28 mouse cellular contexts compared by ENCODE assay signal in the genomic region with DNA sequence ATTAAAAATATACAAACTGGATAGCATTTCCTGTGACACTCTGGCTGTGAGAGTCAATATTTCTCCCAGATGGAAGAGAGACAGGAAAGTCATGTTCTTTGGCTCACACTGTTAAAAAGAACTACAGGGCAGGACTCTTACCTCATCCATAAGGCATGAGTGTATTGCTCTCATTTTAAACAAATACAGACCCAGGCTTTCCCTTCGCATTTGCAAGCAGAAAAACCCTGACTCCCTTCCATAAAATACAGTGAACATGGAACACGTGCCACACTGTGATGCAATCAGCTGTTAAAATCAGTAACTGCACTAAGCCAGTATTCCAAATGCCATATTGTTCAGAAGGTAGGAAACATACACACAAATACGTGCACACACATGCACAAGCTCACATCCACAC.
A peak's percentile ranks its signal among the peaks of the same experiment; 100 is the strongest.
DNase-seq lines count a peak whose midpoint lies in the region; ATAC-seq and TF ChIP-seq lines count a peak whose summit lies in the region.
"Had no signal": no experiment of that assay in that cellular context is flagged by ENCODE, and none has a peak within 500 bp of the region (broad histone marks: within the 10 kb centered on the region; RNA-seq: fewer than 3 reads in every experiment).

No protein-coding gene starts in this region.

- no peaks in the 10 kb centered on the region for H3K27me3 ChIP-seq in lung, postnatal 0 days (replicated peaks; ENCODE audit: insufficient read depth, low read length)
- no peaks in the 10 kb centered on the region for H3K27me3 ChIP-seq in limb, embryonic 13.5 days
- no peaks in the 10 kb centered on the region for H3K27me3 ChIP-seq in stomach, postnatal 0 days (ENCODE audit: control insufficient read depth, insufficient read depth, low read length)
- H3K27me3 ChIP-seq: liver, embryonic 12.5 days; midbrain, embryonic 12.5 days; stomach, embryonic 15.5 days had no signal

- no peaks in the 10 kb centered on the region for H3K36me3 ChIP-seq in lung, postnatal 0 days (ENCODE audit: insufficient read depth, low read length)
- no peaks in the 10 kb centered on the region for H3K36me3 ChIP-seq in limb, embryonic 13.5 days
- no peaks in the 10 kb centered on the region for H3K36me3 ChIP-seq in stomach, postnatal 0 days (ENCODE audit: control insufficient read depth, insufficient read depth, low read length)
- H3K36me3 ChIP-seq: liver, embryonic 12.5 days; midbrain, embryonic 12.5 days; stomach, embryonic 15.5 days had no signal

- no peaks in the 10 kb centered on the region for H3K4me1 ChIP-seq in lung, postnatal 0 days (ENCODE audit: insufficient read depth, low read depth, low read length)
- peaks cover 16% of the 10 kb centered on the region; the same call in 1 of the 2 replicates for H3K4me1 ChIP-seq in limb, embryonic 13.5 days
- no peaks in the 10 kb centered on the region for H3K4me1 ChIP-seq in stomach, postnatal 0 days (replicated peaks; ENCODE audit: control insufficient read depth, insufficient read depth)
- H3K4me1 ChIP-seq: liver, embryonic 12.5 days; stomach, embryonic 15.5 days had no signal

- TF ChIP-seq CTCF in lung, postnatal 0 days (IDR thresholded peaks at IDR 0.05) = no peak
- TF ChIP-seq CTCF in stomach, postnatal 0 days (IDR thresholded peaks at IDR 0.05; ENCODE audit: low read depth) = no peak

- no peak overlapping the region for H3K9ac ChIP-seq in lung, postnatal 0 days (replicated peaks; ENCODE audit: low read depth)
- H3K9ac ChIP-seq in limb, embryonic 13.5 days = no peak overlapping the region
- H3K9ac ChIP-seq in stomach, postnatal 0 days (ENCODE audit: low read length) = no peak overlapping the region
- H3K9ac ChIP-seq: liver, embryonic 12.5 days; liver, postnatal 0 days; midbrain, embryonic 12.5 days; stomach, embryonic 15.5 days had no signal

- H3K9me3 ChIP-seq in lung, postnatal 0 days (ENCODE audit: low read length) = no peaks in the 10 kb centered on the region
- no peaks in the 10 kb centered on the region for H3K9me3 ChIP-seq in limb, embryonic 13.5 days
- no peaks in the 10 kb centered on the region for H3K9me3 ChIP-seq in stomach, postnatal 0 days (ENCODE audit: control insufficient read depth, low read length)
- H3K9me3 ChIP-seq: liver, embryonic 12.5 days; midbrain, embryonic 12.5 days; stomach, embryonic 15.5 days had no signal

- no peak overlapping the region for H3K4me2 ChIP-seq in lung, postnatal 0 days (replicated peaks; ENCODE audit: low read depth, low read length)
- H3K4me2 ChIP-seq in limb, embryonic 13.5 days (replicated peaks) = no peak overlapping the region
- no peak overlapping the region for H3K4me2 ChIP-seq in stomach, postnatal 0 days (replicated peaks; ENCODE audit: low read depth)
- H3K4me2 ChIP-seq: liver, embryonic 12.5 days; midbrain, embryonic 12.5 days; stomach, embryonic 15.5 days had no signal

- TF ChIP-seq EP300 in lung, postnatal 0 days (IDR thresholded peaks at IDR 0.05) = no peak
- no peak for TF ChIP-seq EP300 in stomach, postnatal 0 days (optimal IDR thresholded peaks at IDR 0.05)

- peak; percentile 36 for DNase-seq in heart, adult 11 months
- DNase-seq in heart, postnatal 4 days = no peak
- peak; percentile 55 for DNase-seq in lung, postnatal 0 days (ENCODE audit: low spot score)
- DNase-seq in lung, postnatal 25 days (ENCODE audit: low spot score) = no peak
- DNase-seq in stomach, postnatal 0 days (ENCODE audit: low spot score) = no peak
- DNase-seq in left cerebral cortex, adult 18-20 months (ENCODE audit: low spot score in 2 of 2) = no peak
- DNase-seq: adrenal gland, adult 2 months; cerebellum, adult 2 months; cerebellum, postnatal 14 days; gastrocnemius, postnatal 10 days; heart, postnatal 14 days; kidney, adult 8-10 months; kidney, postnatal 4 days; left cerebral cortex, postnatal 4 days; liver, postnatal 0 days; lung, postnatal 4 days; retina, postnatal 1 day; right cerebral cortex, postnatal 14 days; thymus, adult 18-20 months; thymus, postnatal 36 days had no signal

- no peak overlapping the region for H3K4me3 ChIP-seq in lung, postnatal 0 days (ENCODE audit: low read depth, low read length)
- no peak overlapping the region for H3K4me3 ChIP-seq in limb, embryonic 13.5 days
- no peak overlapping the region for H3K4me3 ChIP-seq in stomach, postnatal 0 days (ENCODE audit: low read depth, low read length)
- H3K4me3 ChIP-seq: liver, embryonic 12.5 days; midbrain, embryonic 12.5 days; stomach, embryonic 15.5 days had no signal

- WGBS in lung, postnatal 0 days = 37% methylated on average over 3 of the region's 3 CpGs
- WGBS in limb, embryonic 13.5 days = 41% methylated on average over 3 of the region's 3 CpGs
- WGBS in stomach, postnatal 0 days = 46% methylated on average over 3 of the region's 3 CpGs

- ATAC-seq in lung, postnatal 0 days = peak; percentile 65
- ATAC-seq in limb, embryonic 13.5 days (ENCODE audit: low FRiP score, low read depth) = peak; percentile 44; the same call in 1 of the 2 replicates
- peak; percentile 51; the same call in 1 of the 2 replicates for ATAC-seq in stomach, postnatal 0 days (ENCODE audit: low FRiP score, low TSS enrichment)
- ATAC-seq: CD4-positive, CD25-positive, alpha-beta regulatory T cell, adult 4 months; forebrain, embryonic 16.5 days; hindbrain, embryonic 16.5 days; liver, embryonic 12.5 days; liver, postnatal 0 days had no signal

- H3K27ac ChIP-seq in lung, postnatal 0 days (ENCODE audit: low read length) = no peak overlapping the region
- H3K27ac ChIP-seq in limb, embryonic 13.5 days = no peak overlapping the region
- H3K27ac ChIP-seq in stomach, postnatal 0 days (replicated peaks) = no peak overlapping the region
- H3K27ac ChIP-seq: kidney, postnatal 0 days; liver, embryonic 12.5 days; midbrain, embryonic 12.5 days; stomach, embryonic 15.5 days had no signal

Comparison
In these comparisons a context has a peak if more than half of its experiments do, and no peak if none do; other contexts are left out.
1. DNase-seq: peak in heart, adult 11 months (single experiment) and lung, postnatal 0 days (single experiment); none in heart, postnatal 4 days (single experiment), lung, postnatal 25 days (single experiment), stomach, postnatal 0 days (single experiment) and left cerebral cortex, adult 18-20 months (0 of 2).
2. Peak in every context shown above with its lines, with median percentiles within 50 percentile points of each other: ATAC-seq.